Mouse (Mus musculus) intestine, postnatal 0 days (tissue): ENCODE results near the gene Fam162a. TPM values are rescaled to one million over a fixed set of nuclear protein-coding genes. Genes with fewer than 3 reads are reported as not detected.

Experiments used
- ATAC-seq: fragments of 200-750 bp; cut with Nextera tagmentation; 2 replicates; pipeline ENCODE4 v1.8.0; 2017; ENCODE audit warnings: mild to moderate bottlenecking, moderate TSS enrichment, moderate library complexity
- H3K27ac ChIP-seq: fragments of 300-500 bp; sonication (generic); 2 replicates; pipeline ENCODE4 v1.5.1; 2014; ENCODE audit warnings: mild to moderate bottlenecking, low read depth, low read length, moderate library complexity
- H3K27me3 ChIP-seq: fragments of 300-500 bp; sonication (generic); replicated peaks from 2 replicates; pipeline ENCODE4 v1.6.1; 2014; ENCODE audit warnings: low read length, mixed read lengths; ENCODE audit not compliant: control insufficient read depth, insufficient read depth
- H3K36me3 ChIP-seq: fragments of 300-500 bp; sonication (generic); 2 replicates; pipeline ENCODE4 v1.6.1; 2014; ENCODE audit warnings: mild to moderate bottlenecking, moderate library complexity; ENCODE audit not compliant: control insufficient read depth, insufficient read depth
- H3K4me1 ChIP-seq: fragments of 300-500 bp; sonication (generic); replicated peaks from 2 replicates; pipeline ENCODE4 v1.6.1; 2014; ENCODE audit warnings: antibody characterized with exemption, low read length, mixed read lengths; ENCODE audit not compliant: control insufficient read depth, insufficient read depth
- H3K4me2 ChIP-seq: fragments of 300-500 bp; sonication (generic); replicated peaks from 2 replicates; pipeline ENCODE4 v1.6.1; 2014; ENCODE audit warnings: low read depth, mild to moderate bottlenecking, moderate library complexity
- H3K4me3 ChIP-seq: fragments of 300-500 bp; sonication (generic); 2 replicates; pipeline ENCODE4 v1.5.1; 2014; ENCODE audit warnings: low read depth, low read length
- H3K9ac ChIP-seq: fragments of 300-500 bp; sonication (generic); 2 replicates; pipeline ENCODE4 v1.6.1; 2014; ENCODE audit warnings: mild to moderate bottlenecking, low read depth, low read length
- H3K9me3 ChIP-seq: fragments of 300-500 bp; sonication (generic); 2 replicates; pipeline ENCODE4 v1.6.1; 2016; ENCODE audit warnings: mixed run types; ENCODE audit not compliant: control insufficient read depth
- CTCF ChIP-seq: sonication (generic); IDR thresholded peaks from 2 replicates; pipeline ENCODE4 v1.5.1; 2016; ENCODE audit warnings: low read depth, mild to moderate bottlenecking, control low read depth, antibody characterized with exemption, moderate library complexity
- WGBS: fragments of 180-500 bp; shearing (Covaris S2); extraction: QIAGEN DNeasy Blood & Tissue Kit; methylation state at CpG from one replicate; pipeline ENCODE4 v1.1.7; 2014; 5-methylcytosine and 5-hydroxymethylcytosine counted together
- polyA plus RNA-seq: library from polyadenylated mRNA; unstranded; fragments of >200 nt; fragmentation: Nextera tagmentation; extraction: Ambion mirVana; gene quantifications from 2 replicates; pipeline ENCODE4 v1.2.1, GENCODE M21; 2015

The Fam162a gene
- polyA plus RNA-seq, 1 experiment from 2014 or later, result 480 TPM

- H3K4me1 ChIP-seq, result no peaks in the 10 kb centered on the region
- peak overlapping the region; percentile 30; the same call in 1 of the 2 replicates for H3K4me2 ChIP-seq
- H3K27me3 ChIP-seq, result no peaks in the 10 kb centered on the region
- ATAC-seq, result peak; percentile 62
- no peaks in the 10 kb centered on the region for H3K36me3 ChIP-seq
- no peak for TF ChIP-seq CTCF
- peak overlapping the region; percentile 87 for H3K27ac ChIP-seq
- H3K9me3 ChIP-seq, result no peaks in the 10 kb centered on the region
- H3K4me3 ChIP-seq, result no peak overlapping the region
- no peak overlapping the region; the same call in 1 of the 2 replicates for H3K9ac ChIP-seq
- 40% methylated on average over 3 of the region's 3 CpGs for WGBS
These were observed 3.4 kb upstream of the Fam162a start for GRCm38 (mm10) chr16:36074772-36075171.

DNA sequence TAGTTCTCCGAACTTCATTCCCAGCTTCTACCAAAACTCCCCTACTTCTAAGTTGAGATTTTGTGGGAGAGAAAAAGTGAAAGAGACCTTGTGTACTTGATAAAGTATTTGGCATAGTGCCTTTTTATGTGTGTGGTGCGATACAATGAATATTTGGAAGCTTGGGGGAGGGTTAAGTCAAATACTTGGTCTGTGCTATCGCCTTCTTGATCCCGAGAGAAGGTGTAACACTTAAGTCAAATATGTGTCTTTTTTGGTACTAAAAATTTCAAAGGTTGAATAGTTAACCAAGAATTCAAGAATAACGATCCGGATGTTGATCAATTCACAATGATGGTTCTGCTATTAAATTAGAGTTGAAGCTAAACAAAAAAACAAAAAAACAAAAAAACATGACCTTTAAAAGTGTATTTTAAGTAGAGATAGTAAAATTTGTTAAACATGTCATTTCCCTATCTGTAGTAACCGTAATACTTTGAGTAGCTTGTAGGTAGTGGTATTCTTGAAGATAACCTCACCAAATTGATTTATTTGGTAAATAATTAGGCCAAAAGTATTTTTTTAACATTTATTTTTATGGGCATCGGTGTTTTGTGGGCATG, 1.1 kb upstream of the Fam162a start:
- WGBS, result 24% methylated on average over 8 of the region's 8 CpGs

GRCm38 (mm10) chr16:36071071-36071449, 334 bp downstream of the Fam162a start:
- peak overlapping the region; percentile 89 for H3K4me3 ChIP-seq
- H3K9ac ChIP-seq, result peak overlapping the region; percentile 76
- H3K4me2 ChIP-seq, result peak overlapping the region; percentile 74
- 0% methylated on average over 16 of the region's 16 CpGs for WGBS
- H3K36me3 ChIP-seq, result no peaks in the 10 kb centered on the region
- 0 out of 2 replicates have a peak, but pooled peaks cover 6% of the 10 kb centered on the region for H3K4me1 ChIP-seq
- ATAC-seq, result no peak
- H3K27me3 ChIP-seq, result no peaks in the 10 kb centered on the region
- H3K9me3 ChIP-seq, result no peaks in the 10 kb centered on the region
- TF ChIP-seq CTCF, result no peak
- H3K27ac ChIP-seq, result peak overlapping the region; percentile 96

More for the DNA sequence above, 1.1 kb upstream of the Fam162a start:
- Histone ChIP-seq H3K9me3 (no peaks in the 10 kb centered on the region), H3K36me3 (no peaks in the 10 kb centered on the region), H3K9ac (peak overlapping the region; percentile 76), H3K4me1 (0 out of 2 replicates have a peak, but pooled peaks cover 6% of the 10 kb centered on the region), H3K27ac (peak overlapping the region; percentile 96), H3K4me3 (peak overlapping the region; percentile 89), H3K4me2 (peak overlapping the region; percentile 74), H3K27me3 (no peaks in the 10 kb centered on the region)
- TF ChIP-seq CTCF, result no peak
- no peak for ATAC-seq

DNA sequence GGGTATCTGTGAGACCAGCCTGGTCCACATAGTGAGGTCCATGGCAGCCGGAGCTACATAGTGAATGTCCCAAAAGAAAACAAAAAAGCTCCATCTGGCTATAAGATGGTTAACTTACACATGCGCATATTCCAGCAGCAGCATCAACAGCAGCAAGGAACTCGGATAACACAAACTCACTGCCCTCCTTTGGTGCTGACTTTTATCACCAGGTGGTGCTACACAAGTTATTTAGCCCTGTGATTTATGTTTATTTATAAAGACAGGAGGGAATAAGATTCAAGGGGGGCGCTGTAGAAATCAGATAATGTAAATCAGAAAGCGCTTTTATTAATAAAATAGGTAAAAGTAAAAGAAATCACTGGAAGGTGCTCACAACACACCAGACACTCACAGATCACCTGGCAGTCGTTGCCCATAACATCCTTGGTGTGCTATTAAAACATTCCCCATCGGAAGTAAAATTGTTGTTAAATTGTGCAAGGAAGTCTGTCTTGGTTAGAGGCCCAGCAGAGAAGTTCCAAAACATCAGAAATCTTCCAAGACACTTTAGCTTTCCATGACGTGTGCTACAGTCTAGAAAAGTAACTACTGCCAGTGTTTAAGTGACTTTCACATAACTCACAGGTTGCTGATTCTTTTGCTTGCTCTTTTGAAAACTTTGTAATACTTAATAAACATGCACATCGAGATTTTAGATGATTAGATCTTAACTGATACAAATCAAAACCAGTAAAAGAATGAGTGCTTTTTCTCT, 1.4 kb downstream of the Fam162a start:
- Histone ChIP-seq H3K27ac (peak overlapping the region; percentile 31), H3K4me3 (peak overlapping the region; percentile 89), H3K27me3 (no peaks in the 10 kb centered on the region), H3K9ac (peak overlapping the region; percentile 76), H3K36me3 (no peaks in the 10 kb centered on the region), H3K4me2 (peak overlapping the region; percentile 74), H3K4me1 (0 out of 2 replicates have a peak, but pooled peaks cover 6% of the 10 kb centered on the region), H3K9me3 (no peaks in the 10 kb centered on the region)
- WGBS, result 20% methylated on average over 9 of the region's 9 CpGs
- peak; percentile 44 for TF ChIP-seq CTCF
- no peak for ATAC-seq

DNA sequence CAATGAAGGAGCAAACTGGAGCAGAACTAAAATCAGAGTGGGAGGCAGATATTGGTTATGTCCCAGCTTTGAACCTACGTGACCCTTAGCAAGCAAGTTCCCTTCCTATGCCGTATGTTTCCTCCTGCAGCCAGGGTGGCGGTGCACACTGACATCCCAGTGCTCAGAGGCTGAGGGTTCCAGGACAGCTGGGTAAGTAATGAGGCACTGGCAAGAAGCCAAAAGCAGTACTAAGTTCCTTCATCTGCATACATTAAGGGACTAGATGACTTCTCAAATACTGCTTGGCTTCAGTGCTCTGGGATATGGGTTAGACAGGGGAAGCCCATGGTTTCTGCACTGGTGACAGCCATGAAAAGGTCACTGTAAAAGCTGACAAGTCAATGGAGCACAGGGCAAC, 3.0 kb downstream of the Fam162a start:
- H3K27me3 ChIP-seq, result no peaks in the 10 kb centered on the region
- ATAC-seq, result no peak
- H3K4me1 ChIP-seq, result 0 out of 2 replicates have a peak, but pooled peaks cover 6% of the 10 kb centered on the region
- H3K4me3 ChIP-seq, result no peak overlapping the region
- WGBS, result 32% methylated on average over 3 of the region's 3 CpGs
- H3K9ac ChIP-seq, result no peak overlapping the region
- H3K27ac ChIP-seq, result peak overlapping the region; percentile 15
- TF ChIP-seq CTCF, result no peak
- H3K4me2 ChIP-seq, result 0 out of 2 replicates have a peak overlapping the region, but pooled peaks have one; percentile 74
- no peaks in the 10 kb centered on the region for H3K36me3 ChIP-seq
- no peaks in the 10 kb centered on the region for H3K9me3 ChIP-seq

DNA sequence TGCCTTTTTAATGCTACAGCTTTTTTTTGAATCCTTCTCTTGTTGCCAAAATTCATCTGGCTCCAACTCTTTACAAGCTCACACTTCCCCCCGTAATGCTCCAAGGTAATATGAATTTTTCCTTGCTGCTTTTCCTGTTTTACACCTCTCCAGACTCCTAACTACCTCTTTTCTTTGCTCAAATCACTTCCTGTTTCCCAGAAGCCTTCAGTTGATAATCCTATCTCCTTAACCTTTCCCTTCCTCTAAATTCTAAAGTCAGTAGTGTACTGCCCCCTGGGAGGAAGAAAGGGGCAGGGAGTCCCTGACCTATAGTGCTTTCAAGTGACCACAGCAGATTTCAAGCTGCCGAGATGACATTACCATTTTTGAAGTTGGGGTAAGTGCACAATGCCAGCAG, 3.7 kb downstream of the Fam162a start:
- H3K36me3 ChIP-seq, result no peaks in the 10 kb centered on the region
- 61% methylated on average over 2 of the region's 2 CpGs for WGBS
- ATAC-seq, result no peak
- H3K4me1 ChIP-seq, result 0 out of 2 replicates have a peak, but pooled peaks cover 6% of the 10 kb centered on the region
- H3K27ac ChIP-seq, result peak overlapping the region; percentile 15
- TF ChIP-seq CTCF, result no peak
- no peaks in the 10 kb centered on the region for H3K9me3 ChIP-seq
- H3K4me2 ChIP-seq, result 0 out of 2 replicates have a peak overlapping the region, but pooled peaks have one; percentile 3
- no peak overlapping the region for H3K9ac ChIP-seq
- H3K4me3 ChIP-seq, result no peak overlapping the region
- H3K27me3 ChIP-seq, result no peaks in the 10 kb centered on the region
